Mouse (Mus musculus) hindbrain, embryonic 10.5 days (tissue): Measurements from ENCODE around the gene Dcbld2. TPM values are rescaled to one million over a fixed set of nuclear protein-coding genes. Genes with fewer than 3 reads are reported as not detected.

Experiments used
- DNase-seq: peaks from one replicate; pipeline ENCODE4 v3.0.0-alpha.2; 2017; ENCODE audit warnings: low spot score
- H3K27ac ChIP-seq: fragments of 300-500 bp; sonication (generic); 2 replicates; pipeline ENCODE4 v1.5.1; 2016; ENCODE audit warnings: mild to moderate bottlenecking, moderate library complexity
- H3K27me3 ChIP-seq: fragments of 300-500 bp; sonication (generic); 2 replicates; pipeline ENCODE4 v1.6.1; 2016; ENCODE audit warnings: mild to moderate bottlenecking; ENCODE audit not compliant: poor library complexity, insufficient read depth, severe bottlenecking
- H3K36me3 ChIP-seq: fragments of 300-500 bp; sonication (generic); 2 replicates; pipeline ENCODE4 v1.6.1; 2016; ENCODE audit warnings: mild to moderate bottlenecking, moderate library complexity
- H3K4me1 ChIP-seq: fragments of 300-500 bp; sonication (generic); replicated peaks from 2 replicates; pipeline ENCODE4 v1.6.1; 2016; ENCODE audit warnings: mild to moderate bottlenecking
- H3K4me3 ChIP-seq: fragments of 300-500 bp; sonication (generic); 2 replicates; pipeline ENCODE4 v1.5.1; 2016; ENCODE audit warnings: mild to moderate bottlenecking, moderate library complexity
- H3K9me3 ChIP-seq: fragments of 300-500 bp; sonication (generic); 2 replicates; pipeline ENCODE4 v1.6.1; 2016; ENCODE audit warnings: mild to moderate bottlenecking, moderate library complexity
- WGBS: fragments of 180-500 bp; shearing (Covaris S2); methylation state at CpG from one replicate; pipeline ENCODE4 v1.1.7; 2016; 5-methylcytosine and 5-hydroxymethylcytosine counted together
- polyA plus RNA-seq: library from polyadenylated mRNA; unstranded; fragments of >200 nt; fragmentation: Nextera tagmentation; extraction: Ambion mirVana; gene quantifications from 2 replicates; pipeline ENCODE4 v1.2.1, GENCODE M21; 2016

Gene Dcbld2
- polyA plus RNA-seq, 1 experiment from 2014 or later = 7.3 TPM

- no peak overlapping the region for H3K27ac ChIP-seq
- peaks cover 9% of the 10 kb centered on the region for H3K9me3 ChIP-seq
- no peaks in the 10 kb centered on the region for H3K27me3 ChIP-seq
- H3K36me3 ChIP-seq = peaks cover 46% of the 10 kb centered on the region
- DNase-seq = no peak
- no peaks in the 10 kb centered on the region for H3K4me1 ChIP-seq
- 68% methylated on average over 2 of the region's 2 CpGs for whole genome bisulfite sequencing
- no peak overlapping the region for H3K4me3 ChIP-seq
These were observed 68.1 kb downstream of the Dcbld2 start for GRCm38 (mm10) chr16:58476363-58476762.

- Histone ChIP-seq H3K27ac (no peak overlapping the region), H3K4me1 (no peaks in the 10 kb centered on the region), H3K27me3 (no peaks in the 10 kb centered on the region), H3K4me3 (no peak overlapping the region), H3K9me3 (peaks cover 9% of the 10 kb centered on the region), H3K36me3 (peaks cover 26% of the 10 kb centered on the region)
- DNase-seq = no peak
- WGBS = 88% methylated on average over 4 of the region's 4 CpGs
These were observed 71.7 kb downstream of the Dcbld2 start for GRCm38 (mm10) chr16:58479898-58480448.

GRCm38 (mm10) chr16:58481219-58481905 lies 73.1 kb downstream of the Dcbld2 start:
- 83% methylated on average over 9 of the region's 9 CpGs for WGBS

GRCm38 (mm10) chr16:58481906-58482270 lies 73.6 kb downstream of the Dcbld2 start:
- 86% methylated on average over 5 of the region's 5 CpGs for WGBS
- peaks cover 9% of the 10 kb centered on the region for H3K9me3 ChIP-seq
- DNase-seq = no peak
- H3K4me3 ChIP-seq = no peak overlapping the region
- peaks cover 26% of the 10 kb centered on the region for H3K36me3 ChIP-seq
- no peaks in the 10 kb centered on the region for H3K27me3 ChIP-seq
- H3K27ac ChIP-seq = no peak overlapping the region
- H3K4me1 ChIP-seq = no peaks in the 10 kb centered on the region

More at GRCm38 (mm10) chr16:58481219-58481905, 73.1 kb downstream of the Dcbld2 start:
- Histone ChIP-seq H3K27ac (no peak overlapping the region), H3K4me3 (no peak overlapping the region), H3K9me3 (peaks cover 9% of the 10 kb centered on the region), H3K27me3 (no peaks in the 10 kb centered on the region), H3K4me1 (no peaks in the 10 kb centered on the region), H3K36me3 (peaks cover 26% of the 10 kb centered on the region)
- no peak for DNase-seq

- H3K4me3 ChIP-seq = no peak overlapping the region
- DNase-seq = no peak
- H3K9me3 ChIP-seq = peaks cover 9% of the 10 kb centered on the region
- H3K27ac ChIP-seq = no peak overlapping the region
- 60% methylated on average over 3 of the region's 3 CpGs for WGBS
- no peaks in the 10 kb centered on the region for H3K27me3 ChIP-seq
- peaks cover 24% of the 10 kb centered on the region for H3K36me3 ChIP-seq
- no peaks in the 10 kb centered on the region for H3K4me1 ChIP-seq
These were observed 74.1 kb downstream of the Dcbld2 start for GRCm38 (mm10) chr16:58482296-58482695.

- no peaks in the 10 kb centered on the region for H3K27me3 ChIP-seq
- no peak for DNase-seq
- H3K36me3 ChIP-seq = peaks cover 7% of the 10 kb centered on the region
- no peaks in the 10 kb centered on the region for H3K4me1 ChIP-seq
- no peak overlapping the region for H3K27ac ChIP-seq
- H3K4me3 ChIP-seq = no peak overlapping the region
- WGBS = 89% methylated on average over 6 of the region's 6 CpGs
- no peaks in the 10 kb centered on the region for H3K9me3 ChIP-seq
These were observed 79.6 kb downstream of the Dcbld2 start for GRCm38 (mm10) chr16:58487861-58488260.

GRCm38 (mm10) chr16:58496791-58497190 lies 88.5 kb downstream of the Dcbld2 start:
- H3K36me3 ChIP-seq = no peaks in the 10 kb centered on the region
- no peaks in the 10 kb centered on the region for H3K9me3 ChIP-seq
- H3K4me3 ChIP-seq = no peak overlapping the region
- H3K4me1 ChIP-seq = peaks cover 25% of the 10 kb centered on the region
- H3K27ac ChIP-seq = 0 out of 2 replicates have a peak overlapping the region, but pooled peaks have one; percentile 35
- no peaks in the 10 kb centered on the region for H3K27me3 ChIP-seq
- no peak for DNase-seq

GRCm38 (mm10) chr16:58497886-58498713 lies 89.9 kb downstream of the Dcbld2 start:
- H3K4me3 ChIP-seq = no peak overlapping the region
- no peaks in the 10 kb centered on the region for H3K27me3 ChIP-seq
- DNase-seq = no peak
- H3K9me3 ChIP-seq = no peaks in the 10 kb centered on the region
- no peaks in the 10 kb centered on the region for H3K36me3 ChIP-seq
- 79% methylated on average over 9 of the region's 9 CpGs for WGBS
- H3K27ac ChIP-seq = 0 out of 2 replicates have a peak overlapping the region, but pooled peaks have one; percentile 41
- H3K4me1 ChIP-seq = peaks cover 30% of the 10 kb centered on the region

- Histone ChIP-seq H3K4me3 (no peak overlapping the region), H3K9me3 (no peaks in the 10 kb centered on the region), H3K27me3 (no peaks in the 10 kb centered on the region), H3K27ac (peak overlapping the region; percentile 64), H3K36me3 (no peaks in the 10 kb centered on the region), H3K4me1 (peaks cover 30% of the 10 kb centered on the region)
- DNase-seq = no peak
- 56% methylated on average over 1 of the region's 1 CpGs for WGBS
These were observed 90.9 kb downstream of the Dcbld2 start for GRCm38 (mm10) chr16:58499172-58499584.

- Histone ChIP-seq H3K27ac (peak overlapping the region; percentile 64), H3K36me3 (no peaks in the 10 kb centered on the region), H3K4me1 (peaks cover 30% of the 10 kb centered on the region), H3K27me3 (no peaks in the 10 kb centered on the region), H3K9me3 (no peaks in the 10 kb centered on the region), H3K4me3 (no peak overlapping the region)
- DNase-seq = no peak
- 82% methylated on average over 5 of the region's 5 CpGs for WGBS
These were observed 91.4 kb downstream of the Dcbld2 start for GRCm38 (mm10) chr16:58499650-58500049.

- H3K4me1 ChIP-seq = peaks cover 30% of the 10 kb centered on the region
- no peak overlapping the region for H3K4me3 ChIP-seq
- H3K36me3 ChIP-seq = no peaks in the 10 kb centered on the region
- no peaks in the 10 kb centered on the region for H3K27me3 ChIP-seq
- H3K27ac ChIP-seq = peak overlapping the region; percentile 46
- WGBS = 58% methylated on average over 6 of the region's 6 CpGs
- no peaks in the 10 kb centered on the region for H3K9me3 ChIP-seq
- no peak for DNase-seq
These were observed 93.6 kb downstream of the Dcbld2 start for GRCm38 (mm10) chr16:58501760-58502301.

- no peak for DNase-seq
- Histone ChIP-seq H3K9me3 (no peaks in the 10 kb centered on the region), H3K36me3 (no peaks in the 10 kb centered on the region), H3K4me3 (no peak overlapping the region), H3K27me3 (no peaks in the 10 kb centered on the region), H3K4me1 (peaks cover 31% of the 10 kb centered on the region), H3K27ac (0 out of 2 replicates have a peak overlapping the region, but pooled peaks have one; percentile 46)
- WGBS = 81% methylated on average over 6 of the region's 6 CpGs
These were observed 94.3 kb downstream of the Dcbld2 start for GRCm38 (mm10) chr16:58502566-58502965.

GRCm38 (mm10) chr16:58504945-58505344 lies 96.7 kb downstream of the Dcbld2 start:
- DNase-seq = no peak
- peaks cover 21% of the 10 kb centered on the region for H3K4me1 ChIP-seq
- H3K27ac ChIP-seq = no peak overlapping the region
- H3K36me3 ChIP-seq = no peaks in the 10 kb centered on the region
- no peaks in the 10 kb centered on the region for H3K9me3 ChIP-seq
- no peaks in the 10 kb centered on the region for H3K27me3 ChIP-seq
- H3K4me3 ChIP-seq = no peak overlapping the region
